Mouse (Mus musculus): ENCODE results near the gene Hoxb6. TPM values are rescaled to one million over a fixed set of nuclear protein-coding genes. Genes with fewer than 3 reads are reported as not detected.
A peak's percentile ranks its signal among the peaks of the same experiment; 100 is the strongest.

The Hoxb6 gene
- polyA plus RNA-seq, 1 experiment from 2014 or later = not detected

- Histone ChIP-seq H3K27ac (no peak overlapping the region), H3K36me3 (replicated peaks) (no peaks in the 10 kb centered on the region), H3K4me3 (no peak overlapping the region), H3K4me1 (peaks cover 19% of the 10 kb centered on the region), H3K27me3 (ENCODE audit: poor library complexity, severe bottlenecking) (peaks cover 100% of the 10 kb centered on the region), H3K9me3 (no peaks in the 10 kb centered on the region)
- WGBS = 2% methylated on average over 6 of the region's 6 CpGs
- DNase-seq (ENCODE audit: extremely low spot score, low spot score) = no peak
Measured at GRCm38 (mm10) chr11:96344878-96345159, 52.5 kb downstream of the Hoxb6 start.

GRCm38 (mm10) chr11:96345220-96345892 lies 53.1 kb downstream of the Hoxb6 start:
- Histone ChIP-seq H3K27me3 (ENCODE audit: poor library complexity, severe bottlenecking) (peaks cover 100% of the 10 kb centered on the region), H3K27ac (no peak overlapping the region), H3K4me3 (peak overlapping the region; percentile 22; the same call in 1 of the 2 replicates), H3K36me3 (replicated peaks) (no peaks in the 10 kb centered on the region), H3K4me1 (peaks cover 19% of the 10 kb centered on the region), H3K9me3 (no peaks in the 10 kb centered on the region)
- 1% methylated on average over 39 of the region's 56 CpGs for WGBS
- no peak for DNase-seq (ENCODE audit: extremely low spot score, low spot score)

GRCm38 (mm10) chr11:96345893-96346806 lies 53.9 kb downstream of the Hoxb6 start:
- Histone ChIP-seq H3K36me3 (replicated peaks) (no peaks in the 10 kb centered on the region), H3K4me3 (0 out of 2 replicates have a peak overlapping the region, but pooled peaks have one; percentile 22), H3K4me1 (peaks cover 15% of the 10 kb centered on the region), H3K27ac (no peak overlapping the region), H3K9me3 (no peaks in the 10 kb centered on the region), H3K27me3 (ENCODE audit: poor library complexity, severe bottlenecking) (peaks cover 100% of the 10 kb centered on the region)
- WGBS = 1% methylated on average over 45 of the region's 45 CpGs
- no peak for DNase-seq (ENCODE audit: extremely low spot score, low spot score)

GRCm38 (mm10) chr11:96346916-96347520 lies 54.7 kb downstream of the Hoxb6 start:
- Histone ChIP-seq H3K4me3 (no peak overlapping the region), H3K27me3 (ENCODE audit: poor library complexity, severe bottlenecking) (peaks cover 100% of the 10 kb centered on the region), H3K27ac (no peak overlapping the region), H3K36me3 (replicated peaks) (no peaks in the 10 kb centered on the region), H3K4me1 (peaks cover 18% of the 10 kb centered on the region), H3K9me3 (no peaks in the 10 kb centered on the region)
- no peak for DNase-seq (ENCODE audit: extremely low spot score, low spot score)
- whole genome bisulfite sequencing = 5% methylated on average over 5 of the region's 5 CpGs

GRCm38 (mm10) chr11:96347717-96348116 lies 55.4 kb downstream of the Hoxb6 start:
- peaks cover 100% of the 10 kb centered on the region for H3K27me3 ChIP-seq (ENCODE audit: poor library complexity, severe bottlenecking)
- 3% methylated on average over 4 of the region's 4 CpGs for WGBS
- H3K4me1 ChIP-seq = peaks cover 21% of the 10 kb centered on the region
- no peaks in the 10 kb centered on the region for H3K36me3 ChIP-seq (replicated peaks)
- H3K4me3 ChIP-seq = no peak overlapping the region
- no peak overlapping the region for H3K27ac ChIP-seq
- no peak for DNase-seq (ENCODE audit: extremely low spot score, low spot score)
- no peaks in the 10 kb centered on the region for H3K9me3 ChIP-seq

GRCm38 (mm10) chr11:96348141-96348928 lies 56.1 kb downstream of the Hoxb6 start:
- Histone ChIP-seq H3K27ac (no peak overlapping the region), H3K27me3 (ENCODE audit: poor library complexity, severe bottlenecking) (peaks cover 100% of the 10 kb centered on the region), H3K4me1 (peaks cover 27% of the 10 kb centered on the region), H3K4me3 (no peak overlapping the region), H3K36me3 (replicated peaks) (no peaks in the 10 kb centered on the region), H3K9me3 (no peaks in the 10 kb centered on the region)
- DNase-seq (ENCODE audit: extremely low spot score, low spot score) = no peak
- 2% methylated on average over 21 of the region's 21 CpGs for WGBS

- DNase-seq (ENCODE audit: extremely low spot score, low spot score) = no peak
- Histone ChIP-seq H3K4me3 (no peak overlapping the region), H3K27me3 (ENCODE audit: poor library complexity, severe bottlenecking) (peaks cover 100% of the 10 kb centered on the region), H3K4me1 (peaks cover 27% of the 10 kb centered on the region), H3K9me3 (no peaks in the 10 kb centered on the region), H3K36me3 (replicated peaks) (no peaks in the 10 kb centered on the region), H3K27ac (no peak overlapping the region)
- 6% methylated on average over 3 of the region's 3 CpGs for WGBS
Measured at GRCm38 (mm10) chr11:96348988-96349387, 56.7 kb downstream of the Hoxb6 start.

GRCm38 (mm10) chr11:96349491-96350340 lies 57.4 kb downstream of the Hoxb6 start:
- Histone ChIP-seq H3K4me1 (peaks cover 30% of the 10 kb centered on the region), H3K36me3 (replicated peaks) (no peaks in the 10 kb centered on the region), H3K27me3 (ENCODE audit: poor library complexity, severe bottlenecking) (peaks cover 100% of the 10 kb centered on the region), H3K4me3 (no peak overlapping the region), H3K27ac (no peak overlapping the region), H3K9me3 (no peaks in the 10 kb centered on the region)
- under 1% methylated on average over 14 of the region's 14 CpGs for WGBS
- peak; percentile 26 for DNase-seq (ENCODE audit: extremely low spot score, low spot score)

- Histone ChIP-seq H3K27me3 (ENCODE audit: poor library complexity, severe bottlenecking) (peaks cover 100% of the 10 kb centered on the region), H3K9me3 (no peaks in the 10 kb centered on the region), H3K4me3 (no peak within 1 kb of the TSS), H3K27ac (no peak within 1 kb of the TSS), H3K36me3 (replicated peaks) (no peaks in the 10 kb centered on the region), H3K4me1 (peaks cover 31% of the 10 kb centered on the region)
- 0% methylated on average over 2 of the region's 2 CpGs for WGBS
- DNase-seq (ENCODE audit: extremely low spot score, low spot score) = no peak
Measured at GRCm38 (mm10) chr11:96350341-96350624, 58.0 kb downstream of the Hoxb6 start, which contains the start of gene Hoxb2. Gene Hoxb2, plus strand, starts transcription at chr11:96350525.

GRCm38 (mm10) chr11:96350791-96351190 lies 58.5 kb downstream of the Hoxb6 start:
- Histone ChIP-seq H3K27me3 (ENCODE audit: poor library complexity, severe bottlenecking) (peaks cover 100% of the 10 kb centered on the region), H3K36me3 (replicated peaks) (no peaks in the 10 kb centered on the region), H3K27ac (no peak overlapping the region), H3K4me3 (no peak overlapping the region), H3K4me1 (peaks cover 26% of the 10 kb centered on the region), H3K9me3 (no peaks in the 10 kb centered on the region)
- peak; percentile 27 for DNase-seq (ENCODE audit: extremely low spot score, low spot score)
- WGBS = 5% methylated on average over 2 of the region's 2 CpGs
